Mouse (Mus musculus): Measurements from ENCODE around the gene Srek1ip1. TPM values are rescaled to one million over a fixed set of nuclear protein-coding genes. Genes with fewer than 3 reads are reported as not detected.

Srek1ip1 gene
- total and polyA plus RNA-seq, 2 experiments from 2014 or later: 12.3 to 12.9 TPM

- 38% methylated on average over 8 of the region's 8 CpGs for WGBS
- H3K4me3 ChIP-seq (ENCODE audit: low read depth, low read length): no peak overlapping the region
- peak; percentile 50; the same call in 1 of the 2 replicates for ATAC-seq (ENCODE audit: low FRiP score)
- H3K9me3 ChIP-seq (ENCODE audit: low read length): no peaks in the 10 kb centered on the region
- DNase-seq (ENCODE audit: low spot score): peak; percentile 63
- H3K27ac ChIP-seq (ENCODE audit: low read depth, low read length): no peak overlapping the region
- H3K9ac ChIP-seq (replicated peaks; ENCODE audit: low read length, poor library complexity, severe bottlenecking): no peak overlapping the region
- peaks cover 3% of the 10 kb centered on the region; the same call in 1 of the 2 replicates for H3K4me1 ChIP-seq (ENCODE audit: insufficient read depth, low read length)
- no peak overlapping the region for H3K4me2 ChIP-seq (ENCODE audit: low read depth, low read length, poor library complexity, severe bottlenecking)
- H3K36me3 ChIP-seq (ENCODE audit: insufficient read depth, low read length): 0 out of 2 replicates have a peak, but pooled peaks cover 2% of the 10 kb centered on the region
- no peak for TF ChIP-seq CTCF (IDR thresholded peaks at IDR 0.05)
- H3K27me3 ChIP-seq (ENCODE audit: insufficient read depth, low read length): no peaks in the 10 kb centered on the region
Observed at GRCm38 (mm10) chr13:104822411-104822838, 30.1 kb downstream of the Srek1ip1 start.

GRCm38 (mm10) chr13:104825470-104825869 lies 33.2 kb downstream of the Srek1ip1 start:
- 97% methylated on average over 2 of the region's 2 CpGs for WGBS
- no peak overlapping the region for H3K27ac ChIP-seq (ENCODE audit: low read depth, low read length)
- H3K4me1 ChIP-seq (ENCODE audit: insufficient read depth, low read length): no peaks in the 10 kb centered on the region
- no peak overlapping the region for H3K9ac ChIP-seq (replicated peaks; ENCODE audit: low read length, poor library complexity, severe bottlenecking)
- H3K27me3 ChIP-seq (ENCODE audit: insufficient read depth, low read length): no peaks in the 10 kb centered on the region
- H3K9me3 ChIP-seq (ENCODE audit: low read length): no peaks in the 10 kb centered on the region
- no peak for DNase-seq (ENCODE audit: low spot score)
- ATAC-seq (ENCODE audit: low FRiP score): no peak
- H3K36me3 ChIP-seq (ENCODE audit: insufficient read depth, low read length): 0 out of 2 replicates have a peak, but pooled peaks cover 2% of the 10 kb centered on the region
- H3K4me3 ChIP-seq (ENCODE audit: low read depth, low read length): no peak overlapping the region
- H3K4me2 ChIP-seq (ENCODE audit: low read depth, low read length, poor library complexity, severe bottlenecking): no peak overlapping the region
- no peak for TF ChIP-seq CTCF (IDR thresholded peaks at IDR 0.05)

- 94% methylated on average over 13 of the region's 13 CpGs for WGBS
- no peaks in the 10 kb centered on the region for H3K4me1 ChIP-seq (ENCODE audit: insufficient read depth, low read length)
- no peak overlapping the region for H3K9ac ChIP-seq (replicated peaks; ENCODE audit: low read length, poor library complexity, severe bottlenecking)
- TF ChIP-seq CTCF (IDR thresholded peaks at IDR 0.05): no peak
- no peaks in the 10 kb centered on the region for H3K27me3 ChIP-seq (ENCODE audit: insufficient read depth, low read length)
- ATAC-seq (ENCODE audit: low FRiP score) (no peak), DNase-seq (ENCODE audit: low spot score) (no peak)
- H3K27ac ChIP-seq (ENCODE audit: low read depth, low read length): no peak overlapping the region
- H3K36me3 ChIP-seq (ENCODE audit: insufficient read depth, low read length): peaks cover 18% of the 10 kb centered on the region
- H3K4me2 ChIP-seq (ENCODE audit: low read depth, low read length, poor library complexity, severe bottlenecking): no peak overlapping the region
- no peaks in the 10 kb centered on the region for H3K9me3 ChIP-seq (ENCODE audit: low read length)
- no peak overlapping the region for H3K4me3 ChIP-seq (ENCODE audit: low read depth, low read length)
Observed at GRCm38 (mm10) chr13:104832811-104833210, 40.5 kb downstream of the Srek1ip1 start.

- Histone ChIP-seq H3K4me1 (ENCODE audit: insufficient read depth, low read length) (no peaks in the 10 kb centered on the region), H3K36me3 (ENCODE audit: insufficient read depth, low read length) (peaks cover 21% of the 10 kb centered on the region), H3K9ac (replicated peaks; ENCODE audit: low read length, poor library complexity, severe bottlenecking) (no peak overlapping the region), H3K27ac (ENCODE audit: low read depth, low read length) (no peak overlapping the region), H3K27me3 (ENCODE audit: insufficient read depth, low read length) (no peaks in the 10 kb centered on the region), H3K4me3 (ENCODE audit: low read depth, low read length) (no peak overlapping the region), H3K9me3 (ENCODE audit: low read length) (no peaks in the 10 kb centered on the region), H3K4me2 (ENCODE audit: low read depth, low read length, poor library complexity, severe bottlenecking) (no peak overlapping the region)
- no peak for TF ChIP-seq CTCF (IDR thresholded peaks at IDR 0.05)
- WGBS: 88% methylated on average over 7 of the region's 7 CpGs
- no peak for DNase-seq (ENCODE audit: low spot score)
- ATAC-seq (ENCODE audit: low FRiP score): no peak
Observed at GRCm38 (mm10) chr13:104837628-104838027, 45.3 kb downstream of the Srek1ip1 start.

GRCm38 (mm10) chr13:104841937-104842336 lies 49.7 kb downstream of the Srek1ip1 start:
- no peak for DNase-seq (ENCODE audit: low spot score)
- H3K4me2 ChIP-seq (ENCODE audit: low read depth, low read length, poor library complexity, severe bottlenecking): no peak overlapping the region
- H3K9ac ChIP-seq (replicated peaks; ENCODE audit: low read length, poor library complexity, severe bottlenecking): no peak overlapping the region
- H3K4me3 ChIP-seq (ENCODE audit: low read depth, low read length): no peak overlapping the region
- no peak for ATAC-seq (ENCODE audit: low FRiP score)
- H3K9me3 ChIP-seq (ENCODE audit: low read length): no peaks in the 10 kb centered on the region
- no peaks in the 10 kb centered on the region for H3K27me3 ChIP-seq (ENCODE audit: insufficient read depth, low read length)
- H3K36me3 ChIP-seq (ENCODE audit: insufficient read depth, low read length): peaks cover 10% of the 10 kb centered on the region; the same call in 1 of the 2 replicates
- H3K4me1 ChIP-seq (ENCODE audit: insufficient read depth, low read length): no peaks in the 10 kb centered on the region
- WGBS: 82% methylated on average over 4 of the region's 4 CpGs
- no peak overlapping the region for H3K27ac ChIP-seq (ENCODE audit: low read depth, low read length)
- no peak for TF ChIP-seq CTCF (IDR thresholded peaks at IDR 0.05)

- H3K27me3 ChIP-seq (ENCODE audit: insufficient read depth, low read length): no peaks in the 10 kb centered on the region
- 0 out of 2 replicates have a peak, but pooled peaks cover 4% of the 10 kb centered on the region for H3K36me3 ChIP-seq (ENCODE audit: insufficient read depth, low read length)
- TF ChIP-seq CTCF (IDR thresholded peaks at IDR 0.05): no peak
- H3K9ac ChIP-seq (replicated peaks; ENCODE audit: low read length, poor library complexity, severe bottlenecking): no peak overlapping the region
- no peaks in the 10 kb centered on the region for H3K9me3 ChIP-seq (ENCODE audit: low read length)
- DNase-seq (ENCODE audit: low spot score) (no peak), ATAC-seq (ENCODE audit: low FRiP score) (no peak)
- no peak overlapping the region for H3K27ac ChIP-seq (ENCODE audit: low read depth, low read length)
- no peak overlapping the region for H3K4me3 ChIP-seq (ENCODE audit: low read depth, low read length)
- WGBS: 88% methylated on average over 9 of the region's 13 CpGs
- no peaks in the 10 kb centered on the region for H3K4me1 ChIP-seq (ENCODE audit: insufficient read depth, low read length)
- no peak overlapping the region for H3K4me2 ChIP-seq (ENCODE audit: low read depth, low read length, poor library complexity, severe bottlenecking)
Observed at GRCm38 (mm10) chr13:104843295-104844089, 51.2 kb downstream of the Srek1ip1 start.
